Mouse (Mus musculus): ENCODE results near the gene Dok3. TPM values are rescaled to one million over a fixed set of nuclear protein-coding genes. Genes with fewer than 3 reads are reported as not detected.

Dok3 gene
- polyA plus RNA-seq, 1 experiment, result 1.3 TPM

- TF ChIP-seq GATA1 (IDR thresholded peaks at IDR 0.05; ENCODE audit: low read length), result no peak
These were observed 33.4 kb downstream of the Dok3 start for GRCm38 (mm10) chr13:55495702-55496101.

GRCm38 (mm10) chr13:55494883-55495621 lies 34.0 kb downstream of the Dok3 start:
- no peak for TF ChIP-seq GATA1 (IDR thresholded peaks at IDR 0.05; ENCODE audit: low read length)

- no peak for TF ChIP-seq GATA1 (IDR thresholded peaks at IDR 0.05; ENCODE audit: low read length)
These were observed 34.8 kb downstream of the Dok3 start for GRCm38 (mm10) chr13:55494257-55494656.

GRCm38 (mm10) chr13:55487578-55488498 lies 41.3 kb downstream of the Dok3 start, which contains the start of gene Dbn1:
Dbn1 (minus strand) TSS chr13:55488111.
- TF ChIP-seq GATA1 (IDR thresholded peaks at IDR 0.05; ENCODE audit: low read length), result no peak

- no peak for TF ChIP-seq GATA1 (IDR thresholded peaks at IDR 0.05; ENCODE audit: low read length)
These were observed 42.0 kb downstream of the Dok3 start for GRCm38 (mm10) chr13:55486916-55487577.

- TF ChIP-seq GATA1 (IDR thresholded peaks at IDR 0.05; ENCODE audit: low read length), result no peak
These were observed 42.9 kb downstream of the Dok3 start for GRCm38 (mm10) chr13:55486029-55486794.

- TF ChIP-seq GATA1 (IDR thresholded peaks at IDR 0.05; ENCODE audit: low read length), result no peak
These were observed 44.5 kb downstream of the Dok3 start for GRCm38 (mm10) chr13:55484520-55485088.

- no peak for TF ChIP-seq GATA1 (IDR thresholded peaks at IDR 0.05; ENCODE audit: low read length)
These were observed 45.5 kb downstream of the Dok3 start for GRCm38 (mm10) chr13:55483593-55483992.

GRCm38 (mm10) chr13:55483071-55483470 lies 46.0 kb downstream of the Dok3 start:
- TF ChIP-seq GATA1 (IDR thresholded peaks at IDR 0.05; ENCODE audit: low read length), result no peak

- no peak for TF ChIP-seq GATA1 (IDR thresholded peaks at IDR 0.05; ENCODE audit: low read length)
These were observed 46.6 kb downstream of the Dok3 start for GRCm38 (mm10) chr13:55482542-55482941.

- no peak for TF ChIP-seq GATA1 (IDR thresholded peaks at IDR 0.05; ENCODE audit: low read length)
These were observed 49.2 kb downstream of the Dok3 start for GRCm38 (mm10) chr13:55479929-55480328.

- no peak for TF ChIP-seq GATA1 (IDR thresholded peaks at IDR 0.05; ENCODE audit: low read length)
These were observed 50.1 kb downstream of the Dok3 start for GRCm38 (mm10) chr13:55479008-55479407.

GRCm38 (mm10) chr13:55478036-55478435 lies 51.1 kb downstream of the Dok3 start:
- TF ChIP-seq GATA1 (IDR thresholded peaks at IDR 0.05; ENCODE audit: low read length), result no peak

GRCm38 (mm10) chr13:55477492-55477891 lies 51.6 kb downstream of the Dok3 start:
- TF ChIP-seq GATA1 (IDR thresholded peaks at IDR 0.05; ENCODE audit: low read length), result no peak

- no peak for TF ChIP-seq GATA1 (IDR thresholded peaks at IDR 0.05; ENCODE audit: low read length)
These were observed 52.8 kb downstream of the Dok3 start for GRCm38 (mm10) chr13:55476256-55476655.

Measured in G1E-ER4 (cell line).